Mouse (Mus musculus) ES-Bruce4 (cell line): Measurements from ENCODE around the gene Gbp7.

Experiments
- CTCF ChIP-seq: IDR thresholded peaks from one replicate; pipeline ENCODE4 v1.8.1; 2011; ENCODE audit warnings: low read depth, low read length
- EP300 ChIP-seq: IDR thresholded peaks from 2 replicates; pipeline ENCODE4 v1.6.1; 2011; ENCODE audit warnings: low read depth, low read length; ENCODE audit not compliant: insufficient read depth
- POLR2A ChIP-seq: IDR thresholded peaks from one replicate; pipeline ENCODE4 v1.8.1; 2011; ENCODE audit warnings: low read length; ENCODE audit not compliant: insufficient read depth

GRCm38 (mm10) chr3:142555623-142556022, 25.5 kb downstream of the Gbp7 start:
- TF ChIP-seq POLR2A, result no peak
- TF ChIP-seq CTCF, result no peak
- TF ChIP-seq EP300, result no peak
